Mouse (Mus musculus) E14TG2a.4 (cell line): ENCODE measurements at regions not wholly inside any gene's neighbourhood (a gene's known extent, or its start where the extent isn't known, plus 50 kb on each side); places are given as distances from the start of the nearest gene placed in this dataset.

Source experiments
- CTCF ChIP-seq: conservative IDR thresholded peaks from 2 replicates; pipeline ENCODE4 v1.5.1; 2014; ENCODE audit warnings: low read length
- NANOG ChIP-seq: IDR thresholded peaks from 2 replicates; pipeline ENCODE4 v1.6.1; 2014; ENCODE audit warnings: borderline replicate concordance, low read length, mixed read lengths
- POU5F1 ChIP-seq: IDR thresholded peaks from 2 replicates; pipeline ENCODE4 v1.6.1; 2014; ENCODE audit warnings: low read length, borderline replicate concordance

- no peak for TF ChIP-seq CTCF
- TF ChIP-seq POU5F1, result no peak
- TF ChIP-seq NANOG, result no peak
Measured at GRCm38 (mm10) chr9:40598431-40598831, 67.2 kb upstream of the Gramd1b start.
